Mouse (Mus musculus) bone marrow macrophage, adult 2 months (primary cell): ENCODE data around the gene Pde8b.

Source experiments
- CTCF ChIP-seq: IDR thresholded peaks from 2 replicates; pipeline ENCODE4 v1.5.1; 2012; ENCODE audit warnings: low read depth, mild to moderate bottlenecking, low read length, moderate library complexity
- POLR2A ChIP-seq: IDR thresholded peaks from 2 replicates; pipeline ENCODE4 v1.6.1; 2012; ENCODE audit warnings: mild to moderate bottlenecking, low read depth, low read length, borderline replicate concordance

GRCm38 (mm10) chr13:95091546-95092445 lies 158.3 kb downstream of the Pde8b start:
- TF ChIP-seq POLR2A = no peak
- TF ChIP-seq CTCF = no peak
